Mouse (Mus musculus) cerebellum, adult 2 months (tissue): ENCODE measurements around the gene Mak.

Experiments
- CTCF ChIP-seq: fragments of 200-500 bp; IDR thresholded peaks from 2 replicates; pipeline ENCODE4 v1.5.1; 2011; ENCODE audit warnings: low read depth, mild to moderate bottlenecking, control low read depth, low read length, moderate library complexity, borderline replicate concordance; ENCODE audit not compliant: insufficient read depth
- POLR2A ChIP-seq: fragments of 200-500 bp; IDR thresholded peaks from 2 replicates; pipeline ENCODE4 v1.6.1; 2011; ENCODE audit warnings: low read length, control low read depth, borderline replicate concordance; ENCODE audit not compliant: insufficient read depth

DNA sequence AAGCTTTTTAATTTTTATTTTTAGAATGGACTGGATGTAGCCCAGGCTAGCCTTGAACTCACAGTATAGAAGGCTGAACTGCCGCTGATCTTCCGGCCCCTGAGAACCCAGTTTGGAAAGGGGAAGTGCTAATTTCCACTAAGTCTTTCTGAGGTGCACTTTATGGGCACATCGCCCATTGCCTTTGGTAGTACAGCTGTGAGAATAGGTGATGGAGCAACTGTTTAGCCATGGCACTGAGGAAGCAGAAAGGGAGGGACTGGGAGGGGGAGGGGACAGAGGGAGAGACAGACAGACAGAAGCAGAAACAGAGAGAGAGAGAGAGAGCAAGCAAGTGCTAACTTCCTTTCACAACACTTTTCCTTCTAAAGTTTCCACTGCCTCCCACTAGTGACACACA lies 5.0 kb upstream of the Mak start:
- TF ChIP-seq CTCF = no peak
- no peak for TF ChIP-seq POLR2A
